Mouse (Mus musculus) cerebellum, adult 2 months (tissue): ENCODE data around the gene Grn.

Experiments
- CTCF ChIP-seq: fragments of 200-500 bp; IDR thresholded peaks from 2 replicates; pipeline ENCODE4 v1.5.1; 2011; ENCODE audit warnings: low read depth, mild to moderate bottlenecking, control low read depth, low read length, moderate library complexity, borderline replicate concordance; ENCODE audit not compliant: insufficient read depth
- POLR2A ChIP-seq: fragments of 200-500 bp; IDR thresholded peaks from 2 replicates; pipeline ENCODE4 v1.6.1; 2011; ENCODE audit warnings: low read length, control low read depth, borderline replicate concordance; ENCODE audit not compliant: insufficient read depth

DNA sequence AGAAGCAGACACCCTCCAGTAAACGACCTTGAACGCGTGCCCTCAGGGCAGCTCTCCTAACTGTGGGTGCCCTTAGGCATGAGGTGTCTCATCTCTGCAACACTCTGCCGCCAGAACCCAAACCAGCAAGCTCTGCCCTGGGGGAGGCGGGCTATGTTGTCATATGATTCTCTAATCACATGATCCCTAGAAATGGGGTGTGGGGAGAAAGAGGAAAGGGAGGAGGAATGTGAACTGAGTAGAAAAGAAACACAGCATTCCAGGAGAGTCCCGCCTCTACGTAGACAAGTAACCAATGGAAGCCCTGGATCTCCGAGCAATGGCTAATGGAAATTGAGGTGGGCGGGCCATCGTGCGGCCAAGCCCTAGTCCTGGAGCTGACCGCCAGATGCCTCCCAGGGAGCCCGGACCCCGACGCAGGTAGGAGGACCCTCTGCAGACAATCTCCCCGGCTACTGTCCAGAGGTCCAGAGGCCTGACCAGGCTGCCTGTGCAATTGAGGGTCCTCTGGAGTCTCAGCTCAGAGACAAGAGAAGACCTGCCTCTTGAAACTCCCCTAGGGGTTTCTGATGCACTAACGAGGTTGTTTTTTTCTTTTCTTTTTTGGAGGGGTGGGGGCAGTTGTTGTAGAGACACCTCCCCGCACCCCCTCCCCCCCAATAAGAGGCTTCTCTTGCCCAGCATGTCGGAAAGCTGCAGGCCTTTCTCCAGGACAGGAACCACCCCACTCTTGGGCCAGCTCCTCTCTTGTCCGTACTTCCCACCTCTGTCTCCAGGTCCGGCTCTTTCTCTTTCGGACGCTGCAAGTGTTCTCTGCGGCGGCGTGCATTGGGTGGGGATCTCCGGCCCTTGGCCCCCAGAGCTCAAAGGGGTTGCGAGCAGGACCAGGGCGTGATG is at the start of gene Grn:
- peak; percentile 82 for TF ChIP-seq POLR2A
- TF ChIP-seq CTCF = no peak
